14 mouse cellular contexts compared by ENCODE assay signal in the genomic region with DNA sequence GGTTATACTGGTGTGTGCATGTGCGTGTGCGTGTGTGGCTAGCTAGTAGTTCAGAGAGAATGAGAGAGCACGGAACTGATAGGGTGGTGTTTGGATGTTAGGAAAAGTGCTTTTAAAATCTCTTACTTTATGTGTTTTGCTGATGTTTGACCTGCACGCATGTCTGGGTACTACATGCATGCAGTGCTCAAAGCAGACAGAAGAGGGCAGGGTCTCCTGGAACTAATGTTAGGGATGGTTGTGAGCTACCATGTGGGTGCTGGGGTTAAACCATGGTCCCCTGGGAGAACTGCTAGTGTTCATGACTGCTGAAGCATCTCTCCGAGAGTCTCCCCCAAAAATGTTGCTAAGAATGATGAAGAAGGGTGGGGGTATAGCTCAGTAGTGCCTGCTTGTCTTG. TPM values are rescaled to one million over a fixed set of nuclear protein-coding genes. Genes with fewer than 3 reads are reported as not detected.
DNase-seq lines count a peak whose midpoint lies in the region; ATAC-seq and TF ChIP-seq lines count a peak whose summit lies in the region.
"Had no signal": no experiment of that assay in that cellular context is flagged by ENCODE, and none has a peak within 500 bp of the region (broad histone marks: within the 10 kb centered on the region; RNA-seq: fewer than 3 reads in every experiment).

No protein-coding gene starts in this region.

- 97% methylated on average over 5 of the region's 5 CpGs for WGBS in kidney, adult 2 months
- WGBS in kidney, embryonic 15.5 days: 97% methylated on average over 5 of the region's 5 CpGs
- 99% methylated on average over 5 of the region's 5 CpGs for WGBS in midbrain, postnatal 0 days
- WGBS in midbrain, embryonic 16.5 days: 97% methylated on average over 5 of the region's 5 CpGs
- 97% methylated on average over 5 of the region's 5 CpGs for WGBS in kidney, embryonic 14.5 days

- H3K9ac ChIP-seq in kidney, embryonic 15.5 days: no peak overlapping the region
- H3K9ac ChIP-seq in midbrain, postnatal 0 days (replicated peaks; ENCODE audit: low read length, poor library complexity, severe bottlenecking): no peak overlapping the region
- H3K9ac ChIP-seq in midbrain, embryonic 16.5 days (ENCODE audit: low read depth, low read length): no peak overlapping the region
- H3K9ac ChIP-seq in MEL (ENCODE audit: control insufficient read depth, low read depth, low read length, poor library complexity, severe bottlenecking): no peak overlapping the region
- H3K9ac ChIP-seq in kidney, embryonic 14.5 days (ENCODE audit: low read depth, low read length): no peak overlapping the region
- H3K9ac ChIP-seq: limb, embryonic 15.5 days had no signal

- TF ChIP-seq RAD21 in MEL (IDR thresholded peaks at IDR 0.05; ENCODE audit: low read depth, low read length): no peak

- no peak overlapping the region for H3K4me2 ChIP-seq in kidney, embryonic 15.5 days
- no peak overlapping the region for H3K4me2 ChIP-seq in midbrain, postnatal 0 days (ENCODE audit: low read depth, low read length, poor library complexity, severe bottlenecking)
- H3K4me2 ChIP-seq in midbrain, embryonic 16.5 days (ENCODE audit: low read length): no peak overlapping the region
- no peak overlapping the region for H3K4me2 ChIP-seq in kidney, embryonic 14.5 days (replicated peaks; ENCODE audit: low read depth, low read length)
- H3K4me2 ChIP-seq: limb, embryonic 15.5 days had no signal

- no peak for DNase-seq in kidney, adult 2 months
- no peak for DNase-seq in midbrain, postnatal 0 days (ENCODE audit: low spot score)
- no peak for DNase-seq in MEL (ENCODE audit: low read depth, low spot score)
- peak; percentile 49 for DNase-seq in induced T-regulatory cell, adult 2 months (ENCODE audit: low read depth)
- DNase-seq in spleen, adult 18-20 months: no peak
- DNase-seq: cerebellum, adult 8-10 months; heart, adult 18-20 months; heart, postnatal 14 days; midbrain, embryonic 14.5 days; right cerebral cortex, postnatal 4 days had no signal

- H3K9me3 ChIP-seq in kidney, embryonic 15.5 days (replicated peaks): no peaks in the 10 kb centered on the region
- no peaks in the 10 kb centered on the region for H3K9me3 ChIP-seq in midbrain, postnatal 0 days (ENCODE audit: low read length)
- no peaks in the 10 kb centered on the region for H3K9me3 ChIP-seq in midbrain, embryonic 16.5 days (replicated peaks; ENCODE audit: control insufficient read depth, low read length, poor library complexity, severe bottlenecking)
- H3K9me3 ChIP-seq in MEL (replicated peaks; ENCODE audit: insufficient read depth, low read length): no peaks in the 10 kb centered on the region
- no peaks in the 10 kb centered on the region for H3K9me3 ChIP-seq in kidney, embryonic 14.5 days (ENCODE audit: control insufficient read depth, low read length)
- H3K9me3 ChIP-seq: limb, embryonic 15.5 days had no signal

- no peak for TF ChIP-seq EP300 in MEL (IDR thresholded peaks at IDR 0.05; ENCODE audit: low read depth in 1 of 2, low read length in 2 of 2)

- TF ChIP-seq CTCF in kidney, adult 2 months (conservative IDR thresholded peaks at IDR 0.05; ENCODE audit: insufficient read depth, insufficient read length, low read depth, low read length): peak; percentile 23; the same call in 1 of the 2 replicates
- peak; percentile 28 for TF ChIP-seq CTCF in midbrain, postnatal 0 days (IDR thresholded peaks at IDR 0.05)
- peak in 2 of 3 experiments; percentile 11 to 23; a peak in 2 of 6 replicates for TF ChIP-seq CTCF in MEL (IDR thresholded peaks at IDR 0.05 in 2 of 3, conservative IDR thresholded peaks at IDR 0.05 in 1 of 3; ENCODE audit: control insufficient read depth in 1 of 3, insufficient read depth in 1 of 3, low read depth in 2 of 3, low read length in 3 of 3, poor library complexity in 1 of 3, severe bottlenecking in 1 of 3)

- H3K4me1 ChIP-seq in kidney, adult 2 months (ENCODE audit: control insufficient read depth, insufficient read depth, low read length): peaks cover 9% of the 10 kb centered on the region; the same call in 1 of the 2 replicates
- peaks cover 14% of the 10 kb centered on the region; the same call in 1 of the 2 replicates for H3K4me1 ChIP-seq in kidney, embryonic 15.5 days
- H3K4me1 ChIP-seq in midbrain, postnatal 0 days (ENCODE audit: insufficient read depth, low read length): no peaks in the 10 kb centered on the region
- H3K4me1 ChIP-seq in midbrain, embryonic 16.5 days (ENCODE audit: control insufficient read depth, insufficient read depth, low read length): peaks cover 2% of the 10 kb centered on the region; the same call in 1 of the 2 replicates
- H3K4me1 ChIP-seq in MEL (ENCODE audit: control insufficient read depth in 1 of 2, insufficient read depth in 2 of 2, low read length in 2 of 2): peaks cover 5% of the 10 kb centered on the region in 2 experiments; a peak in 3 of 4 replicates
- no peaks in the 10 kb centered on the region for H3K4me1 ChIP-seq in kidney, embryonic 14.5 days (ENCODE audit: control insufficient read depth, insufficient read depth, low read length)

- H3K27ac ChIP-seq in kidney, adult 2 months (ENCODE audit: insufficient read depth, low read depth, low read length): no peak overlapping the region
- H3K27ac ChIP-seq in kidney, embryonic 15.5 days: no peak overlapping the region
- H3K27ac ChIP-seq in midbrain, postnatal 0 days (ENCODE audit: low read depth, low read length): no peak overlapping the region
- H3K27ac ChIP-seq in midbrain, embryonic 16.5 days (ENCODE audit: low read length): no peak overlapping the region
- no peak overlapping the region for H3K27ac ChIP-seq in MEL (ENCODE audit: control insufficient read depth, low read depth, low read length)
- no peak overlapping the region for H3K27ac ChIP-seq in kidney, embryonic 14.5 days (ENCODE audit: low read depth, low read length)
- H3K27ac ChIP-seq: limb, embryonic 15.5 days had no signal

- H3K79me2 ChIP-seq in MEL (ENCODE audit: control insufficient read depth, insufficient read depth, low read length, poor library complexity): peaks cover 72% of the 10 kb centered on the region

- no peak for TF ChIP-seq POLR2A in kidney, adult 2 months (IDR thresholded peaks at IDR 0.05; ENCODE audit: low read depth, low read length)
- no peak for TF ChIP-seq POLR2A in MEL (IDR thresholded peaks at IDR 0.05; ENCODE audit: control insufficient read depth in 1 of 2, insufficient read depth in 1 of 2, low read depth in 1 of 2, low read length in 2 of 2, poor library complexity in 1 of 2)

- H3K27me3 ChIP-seq in kidney, adult 2 months (replicated peaks; ENCODE audit: control insufficient read depth, insufficient read depth, low read length): no peaks in the 10 kb centered on the region
- no peaks in the 10 kb centered on the region for H3K27me3 ChIP-seq in kidney, embryonic 15.5 days
- no peaks in the 10 kb centered on the region for H3K27me3 ChIP-seq in midbrain, postnatal 0 days (ENCODE audit: insufficient read depth, low read length)
- no peaks in the 10 kb centered on the region for H3K27me3 ChIP-seq in midbrain, embryonic 16.5 days (ENCODE audit: control insufficient read depth, insufficient read depth, low read depth, low read length)
- H3K27me3 ChIP-seq in MEL (ENCODE audit: control insufficient read depth in 1 of 2, insufficient read depth in 2 of 2, low read length in 2 of 2): no peaks in the 10 kb centered on the region
- H3K27me3 ChIP-seq in kidney, embryonic 14.5 days (ENCODE audit: control insufficient read depth, insufficient read depth, low read length): no peaks in the 10 kb centered on the region
- H3K27me3 ChIP-seq: limb, embryonic 15.5 days had no signal

- no peaks in the 10 kb centered on the region for H3K36me3 ChIP-seq in kidney, adult 2 months (ENCODE audit: control insufficient read depth, insufficient read depth, low read length)
- H3K36me3 ChIP-seq in kidney, embryonic 15.5 days: no peaks in the 10 kb centered on the region
- H3K36me3 ChIP-seq in midbrain, postnatal 0 days (ENCODE audit: insufficient read depth, low read length): no peaks in the 10 kb centered on the region
- no peaks in the 10 kb centered on the region for H3K36me3 ChIP-seq in midbrain, embryonic 16.5 days (ENCODE audit: control insufficient read depth, insufficient read depth, low read length)
- peaks cover 5 to 18% of the 10 kb centered on the region in 2 experiments for H3K36me3 ChIP-seq in MEL (ENCODE audit: control insufficient read depth in 1 of 2, insufficient read depth in 2 of 2, low read length in 2 of 2)
- no peaks in the 10 kb centered on the region for H3K36me3 ChIP-seq in kidney, embryonic 14.5 days (ENCODE audit: control insufficient read depth, insufficient read depth, low read length)
- H3K36me3 ChIP-seq: limb, embryonic 15.5 days had no signal

- ATAC-seq in kidney, embryonic 15.5 days (replicated peaks; ENCODE audit: low FRiP score): no peak
- no peak for ATAC-seq in midbrain, postnatal 0 days (ENCODE audit: low FRiP score)
- no peak for ATAC-seq in midbrain, embryonic 16.5 days
- ATAC-seq in kidney, embryonic 14.5 days (ENCODE audit: low FRiP score, low TSS enrichment): no peak

- no peak overlapping the region for H3K4me3 ChIP-seq in kidney, adult 2 months (ENCODE audit: insufficient read depth, low read depth, low read length)
- no peak overlapping the region for H3K4me3 ChIP-seq in kidney, embryonic 15.5 days (replicated peaks)
- H3K4me3 ChIP-seq in midbrain, postnatal 0 days (ENCODE audit: low read depth, low read length): no peak overlapping the region
- no peak overlapping the region for H3K4me3 ChIP-seq in midbrain, embryonic 16.5 days (ENCODE audit: low read depth, low read length)
- H3K4me3 ChIP-seq in MEL (ENCODE audit: control insufficient read depth in 1 of 2, insufficient read depth in 1 of 2, low read depth in 2 of 2, low read length in 2 of 2): no peak overlapping the region
- no peak overlapping the region for H3K4me3 ChIP-seq in kidney, embryonic 14.5 days (ENCODE audit: low read length)
- H3K4me3 ChIP-seq: limb, embryonic 15.5 days had no signal

TF ChIP-seq in MEL, 35 proteins besides CTCF, POLR2A, EP300 and RAD21 (continues in another document):
- TF ChIP-seq MYC (IDR thresholded peaks at IDR 0.05; ENCODE audit: low read depth, low read length) (no peak), ETS1 (IDR thresholded peaks at IDR 0.05; ENCODE audit: low read depth, low read length) (no peak), GATA1 (IDR thresholded peaks at IDR 0.05; ENCODE audit: low read depth, low read length) (no peak), JUND (IDR thresholded peaks at IDR 0.05; ENCODE audit: low read depth, low read length) (no peak)

RNA-seq across cellular contexts. Expression of gene Cdk17, which starts 18.0 kb away (rescaled TPM):
- polyA plus RNA-seq in kidney, adult 2 months (2012; rRNA removed): 8.7 and 9.5 TPM in 2 replicates
- 16.7 and 17.2 TPM in 2 replicates for polyA plus RNA-seq in kidney, embryonic 15.5 days (2015; fragmentation: Nextera tagmentation; extraction: Ambion mirVana)
- 91.1 and 105 TPM in 2 replicates for total RNA-seq in midbrain, postnatal 0 days (2014; rRNA removed)
- polyA plus RNA-seq in midbrain, postnatal 0 days (2015; fragmentation: Nextera tagmentation; extraction: Ambion mirVana): 33.4 and 34.3 TPM in 2 replicates
- 39.5 and 40.2 TPM in 2 replicates for polyA plus RNA-seq in midbrain, embryonic 16.5 days (2015; fragmentation: Nextera tagmentation; extraction: Ambion mirVana)
- 25.6 and 28.9 TPM in 2 replicates for total RNA-seq in MEL (2012; rRNA removed)
- 100 to 1,000 TPM in 1 of 2 experiments, 10 to 100 TPM in 1; 32.9 to 155 TPM for polyA plus RNA-seq in MEL (2012; ENCODE audit: insufficient read depth in 1 of 2, insufficient read length in 2 of 2, low read depth in 1 of 2, low replicate concordance in 2 of 2, missing spikeins in 1 of 2)
- polyA plus RNA-seq in kidney, embryonic 14.5 days (2014; fragmentation: Nextera tagmentation; extraction: Ambion mirVana): 17.0 and 24.8 TPM in 2 replicates
